Mouse (Mus musculus) olfactory bulb, adult 2 months (tissue): ENCODE measurements around the gene Abhd2.

Experiments
- CTCF ChIP-seq: fragments of 200-500 bp; IDR thresholded peaks from 2 replicates; pipeline ENCODE4 v1.5.1; 2012; ENCODE audit warnings: low read depth, mild to moderate bottlenecking, low read length, moderate library complexity; ENCODE audit not compliant: insufficient read depth
- POLR2A ChIP-seq: fragments of 200-500 bp; IDR thresholded peaks from 2 replicates; pipeline ENCODE4 v1.6.1; 2012; ENCODE audit warnings: mild to moderate bottlenecking, low read depth, low read length, moderate library complexity; ENCODE audit not compliant: insufficient read depth

GRCm38 (mm10) chr7:79241931-79242625 is 30.9 kb upstream of the Abhd2 start:
- TF ChIP-seq POLR2A (no peak), CTCF (no peak)
